Mouse (Mus musculus) G1E (cell line): Measurements from ENCODE around the gene Rexo4.

Experiments used
- CTCF ChIP-seq: IDR thresholded peaks from 2 replicates; pipeline ENCODE4 v1.5.1; 2012; ENCODE audit warnings: low read depth, low read length, inconsistent platforms, mixed read lengths
- GATA1 ChIP-seq: IDR thresholded peaks from 2 replicates; pipeline ENCODE4 v1.6.1; 2012; ENCODE audit warnings: borderline replicate concordance, low read length, inconsistent platforms, mixed read lengths
- TAL1 ChIP-seq: conservative IDR thresholded peaks from 2 replicates; pipeline ENCODE4 v1.6.1; 2012; ENCODE audit warnings: low read depth, low read length, inconsistent platforms, mixed read lengths

DNA sequence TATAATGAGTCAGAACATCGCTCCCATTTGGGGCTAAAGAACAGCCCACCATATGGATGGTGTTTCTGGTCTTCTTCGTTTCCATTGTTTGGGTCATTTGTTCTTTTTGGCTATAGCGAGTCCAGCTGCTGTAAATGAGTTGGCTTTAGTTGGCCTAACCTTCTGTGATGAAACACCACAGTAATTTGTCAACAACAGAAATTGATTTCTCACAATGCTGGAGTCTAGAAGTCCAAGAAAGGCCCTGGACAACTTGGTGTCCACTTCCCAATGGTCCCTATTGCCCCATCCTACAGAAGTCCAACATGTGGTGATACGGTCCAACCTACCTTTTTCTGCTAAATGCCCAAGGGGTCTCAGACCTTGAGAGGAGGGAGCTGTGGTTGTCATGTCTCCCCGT lies 20.5 kb upstream of the Rexo4 start:
- TF ChIP-seq CTCF (no peak), GATA1 (no peak), TAL1 (no peak)
